Mouse (Mus musculus) urinary bladder, postnatal 36 days (tissue): ENCODE results near the gene Zfp423.
"Not testable (repeated sequence)": the region's sequence is repeated elsewhere in the genome, so short reads cannot be mapped to it uniquely, and the experiment has no call there.

Experiments
- DNase-seq, 2 experiments: peaks; one replicate each; pipeline ENCODE4 v3.0.0; 2022; ENCODE audit warnings: low spot score in 2 of 2, mixed read lengths in 1 of 2

Zfp423 gene

DNA sequence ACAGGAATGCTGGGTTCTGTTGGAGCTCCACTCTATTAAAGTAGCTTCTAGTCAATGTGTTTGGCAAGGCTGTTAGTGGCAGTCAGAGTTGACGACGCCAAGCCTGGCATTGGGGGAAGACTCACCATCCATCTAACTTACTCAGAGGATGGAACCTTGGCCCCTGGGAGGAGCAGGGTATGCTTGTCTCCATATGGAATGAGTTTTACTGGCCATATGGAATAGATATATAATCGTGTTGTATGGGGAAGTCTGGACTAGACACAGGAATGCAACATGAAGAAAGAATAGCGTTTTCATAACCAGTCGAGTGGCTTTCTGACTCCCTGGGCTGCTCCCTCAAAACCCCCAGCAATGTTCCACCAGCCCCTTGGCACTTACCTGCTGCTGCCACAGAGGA lies 55.3 kb downstream of the Zfp423 start:
- DNase-seq: no peak

DNA sequence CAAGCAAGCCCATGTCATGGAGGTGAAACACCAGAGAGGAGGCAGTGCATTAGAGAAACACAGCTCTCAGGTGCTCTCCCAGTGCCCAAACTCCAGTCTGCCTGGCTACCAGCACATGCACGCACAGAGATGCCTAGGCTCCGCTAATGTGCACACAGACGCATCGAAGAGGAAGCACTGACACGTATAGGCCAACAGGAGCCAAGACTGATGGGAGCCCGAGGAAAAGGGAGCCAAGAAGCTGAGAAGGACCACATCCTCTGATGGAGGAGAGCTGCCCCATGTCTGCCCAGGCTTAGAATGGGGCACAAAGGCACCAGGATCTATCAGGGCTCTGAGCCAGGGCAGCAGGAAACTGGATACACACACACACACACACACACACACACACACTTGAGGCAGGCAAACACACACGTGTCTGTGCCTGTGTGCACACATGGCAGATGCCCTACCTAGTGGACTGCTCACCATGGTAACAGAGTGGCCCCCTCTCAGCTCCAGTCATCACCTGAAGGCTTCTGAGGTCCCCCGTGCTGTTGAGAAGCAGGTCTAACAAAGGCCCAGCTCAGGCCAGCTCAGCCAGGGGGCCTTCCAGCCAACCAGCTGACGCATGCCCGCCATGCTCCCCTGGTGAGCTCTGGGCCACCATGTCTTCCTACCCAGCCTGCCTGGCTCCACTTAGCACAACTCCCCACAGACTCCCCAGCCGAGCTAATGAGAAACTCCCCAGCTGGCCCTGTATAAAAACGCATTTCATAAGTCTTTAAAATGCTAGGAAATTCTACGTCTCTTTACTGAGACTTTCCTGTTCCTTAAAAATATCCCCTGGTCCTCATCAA lies 64.0 kb downstream of the Zfp423 start:
- no peak for DNase-seq

DNA sequence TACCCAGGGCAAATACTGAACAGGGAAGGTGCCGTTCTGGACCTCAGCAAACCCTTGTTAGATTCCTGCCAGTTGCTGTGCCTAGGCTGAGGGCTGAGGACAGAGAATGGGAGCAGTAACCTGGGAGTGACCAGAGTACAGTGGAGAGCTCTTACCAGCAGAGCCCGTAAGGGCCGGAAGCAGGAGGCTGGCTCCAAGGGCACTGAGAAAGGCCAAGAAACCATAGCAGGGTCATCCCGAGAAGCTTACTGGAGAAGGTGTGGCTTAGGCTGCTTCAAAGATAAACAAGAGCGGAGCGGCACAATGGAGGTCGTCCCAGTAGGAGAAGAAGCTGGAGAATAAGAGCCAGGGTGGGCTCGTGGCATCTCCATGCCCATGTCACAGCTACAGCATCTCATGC lies 65.1 kb downstream of the Zfp423 start:
- DNase-seq: no peak

DNA sequence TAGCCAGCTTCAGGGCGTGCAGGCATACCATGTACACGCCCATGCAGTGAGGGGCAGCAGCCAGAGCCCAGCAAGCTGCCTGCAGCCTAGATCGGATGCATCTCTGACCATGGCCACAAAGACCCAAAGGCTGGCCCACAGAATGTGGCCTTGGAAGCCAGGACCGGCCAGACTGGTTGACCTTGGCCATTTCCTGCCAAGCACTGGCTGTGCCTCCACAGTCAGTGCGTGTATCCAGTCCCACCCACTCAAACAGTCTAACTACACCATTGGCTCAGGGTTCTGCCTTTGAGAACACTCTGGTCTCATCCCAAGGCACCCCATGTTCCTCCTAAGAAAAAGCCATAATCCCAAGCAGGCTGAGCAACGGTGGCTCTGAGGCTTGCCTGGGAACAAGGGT lies 65.8 kb downstream of the Zfp423 start:
- no peak for DNase-seq

DNA sequence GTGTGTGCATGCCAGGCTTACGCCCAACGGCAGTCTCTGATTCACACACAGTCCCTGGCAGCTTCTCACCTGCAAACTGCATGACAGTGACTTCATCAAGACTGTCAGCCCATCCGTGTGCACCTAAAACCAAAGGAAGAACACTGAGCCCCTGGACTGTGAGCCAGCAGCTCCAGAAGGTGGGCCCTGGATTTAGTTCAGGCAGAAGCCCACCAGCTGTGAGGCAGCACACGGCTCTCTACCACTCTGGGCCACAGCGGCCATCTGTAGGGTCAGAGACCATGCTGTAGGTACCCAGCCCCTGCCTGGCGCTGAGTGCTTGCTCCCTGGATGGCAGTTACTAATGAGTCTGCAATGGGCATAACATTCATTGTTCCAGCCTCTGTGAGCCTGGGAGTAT lies 66.5 kb downstream of the Zfp423 start:
- no peak for DNase-seq

DNA sequence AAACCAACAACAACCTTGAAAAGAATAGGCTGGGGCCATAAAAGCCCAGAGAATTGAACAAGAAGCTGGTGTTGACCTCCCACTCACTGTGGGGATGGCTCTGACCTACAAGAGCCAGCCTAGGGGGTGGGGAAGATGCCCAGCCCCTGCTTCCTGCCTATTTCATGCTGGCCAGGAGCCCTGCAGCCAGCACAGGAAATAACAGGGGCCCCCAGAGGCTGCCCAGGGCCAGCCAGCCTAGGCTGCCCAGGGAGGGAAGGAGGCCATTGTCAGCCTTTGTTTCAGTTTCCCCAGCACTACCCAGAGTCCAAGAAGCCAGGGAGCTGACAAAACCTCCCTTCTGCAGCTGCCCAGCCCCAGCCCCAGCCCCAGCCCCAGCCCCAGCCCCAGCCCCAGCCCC lies 67.5 kb downstream of the Zfp423 start:
- no peak for DNase-seq

DNA sequence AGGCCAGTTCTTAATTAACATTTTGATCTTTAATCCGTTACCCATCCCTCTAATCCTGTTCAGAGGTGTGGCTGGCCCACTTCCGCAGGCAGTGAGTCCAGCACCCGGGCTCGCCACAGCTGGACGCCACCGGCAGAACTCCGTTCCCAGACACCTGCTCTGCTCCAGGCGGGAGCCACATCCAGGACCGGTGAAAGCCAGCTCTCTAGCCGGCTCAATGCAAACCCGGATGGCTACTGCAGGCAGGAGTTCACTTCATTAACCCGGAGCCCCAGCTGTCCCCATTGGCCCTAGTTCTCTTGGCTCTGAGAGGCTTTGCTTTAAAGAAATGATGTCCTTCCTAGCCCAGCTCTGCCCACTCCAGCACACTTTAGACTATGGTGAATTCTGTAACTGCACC lies 71.4 kb downstream of the Zfp423 start:
- DNase-seq: no peak

DNA sequence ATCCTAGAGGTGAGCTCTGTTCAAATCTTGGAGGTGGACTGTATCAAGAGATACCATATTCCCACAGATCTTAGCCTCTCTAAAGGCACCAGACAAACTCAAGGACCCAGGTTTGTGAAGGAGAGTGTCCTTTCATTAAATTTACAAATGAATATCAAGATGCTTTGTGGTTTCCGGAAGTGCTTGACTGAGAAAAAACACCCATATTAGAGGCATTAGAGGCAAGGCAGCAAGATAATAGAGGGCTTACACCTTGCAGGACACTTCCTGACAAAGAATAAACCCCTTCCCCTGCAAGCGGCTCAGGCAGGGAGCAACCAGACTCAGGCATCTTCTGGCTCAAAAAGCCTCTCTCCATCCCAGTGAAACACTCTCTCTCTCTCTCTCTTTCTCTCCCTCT lies 78.3 kb downstream of the Zfp423 start:
- DNase-seq: no peak

DNA sequence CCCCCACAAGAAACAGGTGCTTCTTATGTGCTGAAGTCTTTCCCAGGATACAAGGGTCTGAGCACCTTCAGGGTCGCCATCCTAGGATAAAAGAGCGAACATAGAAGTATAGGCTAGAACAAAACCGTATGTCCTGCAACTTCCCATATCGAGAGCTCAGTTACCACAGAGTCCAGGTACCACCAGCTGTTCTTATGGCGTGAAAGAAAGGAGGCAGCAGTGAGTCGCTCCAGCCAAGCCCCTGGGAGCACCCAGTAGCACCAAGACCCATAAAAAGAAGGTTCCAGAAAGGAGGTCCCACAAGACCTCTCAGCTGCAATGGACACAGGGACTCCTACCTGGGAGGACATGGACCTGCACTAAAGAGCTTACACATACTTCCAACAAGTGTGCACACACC lies 83.5 kb downstream of the Zfp423 start:
- no peak for DNase-seq

DNA sequence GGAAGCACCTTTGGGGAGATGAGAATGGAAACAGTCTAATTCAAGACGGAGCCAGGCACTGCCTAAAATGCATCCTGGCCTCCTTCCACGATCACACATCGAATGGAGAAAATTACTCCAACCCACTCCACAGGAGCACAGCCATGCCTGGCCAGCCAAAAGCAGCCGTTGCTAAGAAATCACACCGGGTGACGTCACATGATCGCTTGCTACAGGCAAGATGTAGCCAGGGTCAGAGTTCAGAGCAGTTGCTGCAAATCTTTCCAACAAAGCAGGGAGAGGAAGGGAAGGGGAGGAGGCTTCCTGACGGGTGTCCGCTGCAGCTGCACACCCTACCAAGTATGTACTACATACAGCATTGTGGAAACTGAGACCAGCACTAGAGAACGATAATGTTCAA lies 83.9 kb downstream of the Zfp423 start:
- DNase-seq: peak in 1 of 2 experiments; percentile 27

DNA sequence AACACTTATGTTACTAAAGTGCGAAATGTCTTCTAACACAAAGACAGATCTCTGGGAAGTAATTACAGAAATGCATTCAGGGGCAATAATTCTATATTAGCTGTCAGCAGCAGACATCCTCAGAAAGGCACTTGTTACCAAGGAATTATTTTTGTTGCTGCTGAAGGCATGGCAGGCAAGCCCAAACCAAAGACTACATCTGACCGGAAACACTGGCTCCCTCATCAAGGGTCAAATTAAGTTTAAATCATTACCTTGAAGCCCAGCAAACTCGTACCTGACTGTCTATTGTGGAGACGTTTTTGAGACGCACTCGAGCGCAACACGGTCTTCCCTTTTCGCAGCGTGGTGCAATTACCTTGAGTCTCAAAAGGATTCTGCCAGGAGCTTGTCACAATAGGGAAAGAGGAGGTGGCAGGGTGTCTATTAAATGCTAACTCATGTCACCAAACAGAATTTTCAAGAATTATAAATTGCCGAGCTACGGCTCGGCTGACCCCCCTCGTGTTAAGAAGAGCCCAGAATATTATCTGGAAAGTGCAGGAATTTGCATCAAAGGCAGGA lies 86.3 kb downstream of the Zfp423 start:
- DNase-seq: no peak

DNA sequence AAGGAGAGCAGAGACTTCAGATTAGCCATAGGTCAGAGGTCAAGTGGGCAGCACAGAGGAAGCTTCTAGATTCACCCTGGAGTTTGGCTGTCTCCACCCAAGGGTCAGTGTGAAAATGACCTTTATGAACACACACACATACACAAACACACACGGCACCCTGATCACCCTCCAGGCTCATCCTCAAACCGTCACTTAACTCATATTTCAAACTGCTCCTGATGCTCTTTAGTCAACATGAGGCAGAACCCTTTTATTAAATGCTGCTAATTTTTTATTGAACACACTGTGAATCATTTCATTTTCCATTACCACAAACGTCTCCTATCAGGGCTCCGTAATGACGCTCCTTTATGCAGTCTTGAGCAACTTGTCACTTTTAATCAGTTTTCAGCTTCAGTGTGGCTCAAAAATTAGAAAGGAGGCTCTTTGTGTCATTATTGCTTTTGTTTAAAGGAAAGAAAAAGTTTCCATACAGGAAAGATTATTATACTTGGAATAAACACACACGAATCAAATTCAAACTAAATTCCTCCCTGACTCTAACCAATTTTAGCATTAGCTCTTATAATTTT lies 87.0 kb downstream of the Zfp423 start:
- DNase-seq: no peak

DNA sequence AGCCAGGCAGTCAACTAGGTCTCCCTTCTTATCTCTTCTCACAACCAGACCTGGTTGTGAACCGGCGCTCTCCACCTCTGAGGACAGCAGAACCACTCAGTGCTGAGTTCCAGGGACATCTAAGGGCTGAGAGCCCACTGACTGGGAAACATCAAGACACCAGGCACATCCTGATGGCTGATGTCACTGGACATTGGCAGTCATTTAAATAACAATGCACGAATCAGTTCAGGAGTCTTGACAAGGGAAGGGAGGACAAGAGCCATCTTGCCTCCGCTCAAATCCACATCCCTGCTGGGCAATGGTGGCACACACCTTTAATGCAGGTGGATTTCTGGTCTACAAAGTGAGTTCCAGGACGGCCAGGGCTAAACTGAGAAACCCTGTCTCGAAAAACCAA lies 92.8 kb downstream of the Zfp423 start:
- no peak for DNase-seq

DNA sequence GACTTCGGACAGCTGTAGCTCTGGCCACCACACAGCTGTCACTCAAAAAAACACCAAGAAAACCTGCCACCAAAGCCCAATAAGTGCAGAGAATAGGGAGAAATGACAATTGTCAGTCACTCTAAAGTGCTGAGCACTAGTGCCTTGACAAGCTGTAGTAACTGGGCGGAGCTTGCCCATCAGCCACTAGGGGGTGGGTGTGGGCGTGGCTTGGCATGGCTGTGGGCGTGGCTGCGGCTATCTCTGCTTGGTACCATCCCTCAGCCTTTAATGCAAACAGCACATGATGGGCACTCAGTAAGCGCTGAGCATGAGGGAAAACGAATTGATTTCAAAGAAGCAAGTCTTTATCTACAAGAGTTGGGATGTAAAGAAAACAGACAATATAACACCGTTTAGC lies 95.2 kb downstream of the Zfp423 start:
- no peak for DNase-seq

DNA sequence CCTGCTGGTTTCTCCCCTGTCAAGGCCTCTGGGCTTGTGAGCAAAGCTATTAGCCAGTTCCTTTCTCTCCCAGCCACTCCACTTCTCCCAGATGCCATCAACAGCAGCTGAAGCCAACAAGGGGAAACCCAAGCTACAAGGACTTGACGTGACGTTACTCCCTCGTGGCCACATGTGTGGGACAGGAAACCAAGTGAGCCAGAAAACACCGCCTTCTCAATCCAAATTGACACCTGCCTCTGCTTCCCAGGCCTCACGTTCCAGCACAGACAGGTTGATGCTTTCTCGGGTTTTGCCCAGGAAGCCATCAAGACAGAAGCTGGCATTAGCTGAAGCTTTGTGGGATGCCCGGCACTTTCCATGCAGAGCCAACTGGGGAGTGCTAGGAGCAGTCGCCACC lies 96.3 kb downstream of the Zfp423 start:
- DNase-seq: no peak

DNA sequence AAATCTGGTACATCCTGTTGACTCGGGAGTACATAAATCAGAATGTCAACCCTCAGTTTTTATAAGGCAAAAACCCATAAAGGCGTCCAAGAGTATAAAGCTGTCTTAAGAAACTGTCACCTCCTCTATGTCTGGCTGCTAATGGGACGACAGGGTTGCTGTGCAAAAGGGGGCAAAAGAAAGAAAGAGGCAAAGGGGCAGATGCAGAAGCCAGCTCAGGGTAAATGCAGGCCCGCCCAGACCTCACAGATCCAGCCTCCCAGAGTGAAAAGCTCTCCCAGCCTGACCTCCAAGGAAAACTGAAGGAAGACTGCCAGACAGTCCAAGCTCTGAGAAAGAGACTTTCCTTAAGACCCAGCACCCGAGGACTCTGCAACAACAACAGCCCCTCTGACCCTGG lies 97.7 kb downstream of the Zfp423 start:
- DNase-seq: peak in 1 of 2 experiments; percentile 6

DNA sequence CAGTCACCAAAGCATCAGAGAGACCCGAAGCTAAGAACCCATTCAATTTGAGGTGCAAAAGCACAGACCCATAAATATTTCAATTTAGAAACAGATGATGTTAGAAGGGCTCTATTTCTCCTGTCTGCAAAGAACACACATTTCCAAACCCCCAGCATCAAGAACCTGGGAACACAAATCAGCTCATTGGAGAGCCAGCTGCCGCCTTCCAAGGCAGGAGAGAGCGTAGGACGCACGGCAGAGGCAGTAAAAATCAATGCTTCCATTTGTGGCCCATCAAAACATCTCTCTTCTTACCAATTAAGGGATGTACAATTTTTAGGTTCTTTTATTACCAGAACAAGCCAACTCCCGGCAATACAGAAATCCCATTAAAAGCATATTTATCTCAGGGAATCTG lies 98.5 kb downstream of the Zfp423 start:
- DNase-seq: no peak

DNA sequence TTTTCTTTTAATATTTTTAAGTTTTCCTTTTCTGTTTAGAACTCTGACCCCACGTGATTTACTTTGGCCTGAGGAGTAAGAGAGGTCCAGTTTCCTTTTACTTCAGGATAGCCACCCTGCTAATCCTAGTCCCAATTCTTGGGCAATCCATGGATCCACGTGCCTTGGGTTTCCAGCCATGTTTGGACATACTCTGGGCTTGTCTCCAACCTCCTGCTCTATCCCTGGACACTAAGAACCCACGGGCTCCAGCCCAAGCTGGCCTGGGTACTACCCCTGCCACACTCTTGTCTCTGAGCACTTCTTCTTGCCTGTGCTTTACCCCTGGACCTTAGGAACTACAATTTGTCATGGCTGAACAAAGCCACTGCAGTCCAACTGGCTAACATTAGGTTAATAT lies 107.5 kb downstream of the Zfp423 start:
- DNase-seq: peak in 1 of 2 experiments; percentile 61

DNA sequence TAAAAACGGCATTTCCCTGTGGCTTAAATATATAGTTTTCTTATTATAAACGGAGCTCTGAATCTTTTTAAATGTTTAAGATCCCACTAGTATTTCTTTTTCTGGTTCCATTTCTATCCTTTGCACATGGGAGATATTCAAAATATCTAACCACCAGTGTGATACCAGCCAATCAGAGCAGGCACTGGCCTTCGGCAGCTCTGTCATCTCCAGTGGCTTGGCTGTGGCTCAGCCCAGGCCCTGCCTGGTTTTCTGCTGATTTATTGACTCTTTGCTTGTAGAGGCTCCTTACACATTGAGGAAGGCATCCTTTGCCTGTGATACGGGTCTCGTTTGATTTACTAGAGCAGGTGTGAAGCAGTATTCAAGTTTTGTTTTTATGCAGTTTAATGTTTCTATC lies 108.0 kb downstream of the Zfp423 start:
- no peak for DNase-seq

DNA sequence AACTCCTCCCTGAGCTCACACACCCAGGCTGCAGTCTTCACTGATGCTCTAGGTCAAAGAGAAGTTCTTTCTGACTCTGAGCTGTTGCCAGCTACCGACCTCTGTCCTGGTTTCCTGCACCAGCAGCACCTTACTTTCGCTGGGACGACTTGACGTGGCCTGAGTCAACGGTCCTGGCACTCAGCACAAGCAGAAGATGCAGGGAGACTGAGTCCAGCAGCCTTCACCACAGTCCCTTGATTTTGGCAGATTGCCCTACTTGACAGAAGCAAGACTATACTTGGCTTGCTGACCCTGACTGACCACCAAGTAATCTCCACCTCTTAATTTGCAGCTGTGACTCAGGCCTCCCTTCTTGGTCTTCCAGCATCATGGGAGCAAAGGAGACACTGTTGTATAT lies 110.6 kb downstream of the Zfp423 start:
- DNase-seq: no peak

DNA sequence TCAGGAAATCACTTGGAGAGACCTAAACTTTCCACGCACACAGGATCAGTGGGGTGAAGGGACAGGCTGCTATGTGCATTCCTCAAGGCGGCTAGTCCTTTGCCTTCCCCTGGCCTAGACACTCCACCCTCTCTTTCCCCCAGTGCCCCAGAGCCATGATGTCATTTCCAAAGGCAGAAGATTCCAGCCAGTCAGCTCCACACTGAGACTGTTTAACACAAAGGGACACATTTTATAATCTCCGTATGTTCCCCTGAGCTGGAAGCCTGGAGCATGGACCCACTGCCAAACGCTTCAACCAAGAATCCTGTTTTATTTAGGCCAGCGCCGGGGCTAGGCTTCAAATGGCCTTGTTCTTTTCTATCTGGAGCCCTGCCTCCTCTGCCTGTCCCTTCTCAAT lies 111.6 kb downstream of the Zfp423 start:
- DNase-seq: no peak

DNA sequence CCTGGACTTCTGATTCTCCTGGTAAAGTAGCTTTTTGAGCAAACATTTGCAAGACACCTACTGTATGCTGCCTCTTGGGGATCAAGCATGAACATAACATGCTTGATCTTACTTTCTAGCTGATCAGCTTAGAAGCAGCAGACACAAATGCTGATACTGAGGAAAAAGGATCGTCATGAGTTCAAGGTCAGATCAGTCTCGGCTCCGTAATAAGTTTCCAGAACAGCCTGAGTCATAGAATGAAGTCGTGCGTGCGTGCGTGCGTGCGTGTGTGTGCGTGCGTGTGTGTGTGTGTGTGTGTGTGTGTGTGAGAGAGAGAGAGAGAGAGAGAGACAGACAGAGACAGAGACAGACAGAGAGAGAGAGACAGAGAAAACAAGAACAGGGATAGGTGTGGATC lies 117.3 kb downstream of the Zfp423 start:
- not testable (repeated sequence) for DNase-seq

DNA sequence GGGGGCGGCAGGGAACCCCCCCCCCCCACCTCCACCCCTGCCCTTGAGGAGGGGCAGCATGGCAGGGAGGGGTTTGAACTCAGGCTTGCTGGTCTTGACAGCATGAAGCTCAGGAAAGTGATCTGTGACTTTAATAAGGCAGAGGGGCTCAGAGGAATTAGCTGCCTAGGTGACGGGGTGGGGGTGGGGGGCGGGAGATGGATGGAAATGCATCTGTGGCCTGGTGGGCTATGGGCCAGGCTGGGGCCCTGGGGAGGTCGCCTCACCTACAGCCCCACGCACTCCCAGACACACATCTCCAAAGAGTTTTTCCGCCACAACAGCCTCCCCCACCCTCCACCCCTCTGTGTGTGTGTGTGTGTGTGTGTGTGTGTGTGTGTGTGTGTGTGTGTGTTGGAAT lies 122.1 kb downstream of the Zfp423 start:
- no peak for DNase-seq
